Mouse (Mus musculus) mature B cell (primary cell): ENCODE data around the gene Ptbp2.

ENCODE experiments used
- in situ Hi-C: fragments of 300-500 bp; cut with MboI; formaldehyde crosslinking; loops from 2 replicates; pipeline ENCODE4 v1.14.3; 2019

The Ptbp2 gene

DNA sequence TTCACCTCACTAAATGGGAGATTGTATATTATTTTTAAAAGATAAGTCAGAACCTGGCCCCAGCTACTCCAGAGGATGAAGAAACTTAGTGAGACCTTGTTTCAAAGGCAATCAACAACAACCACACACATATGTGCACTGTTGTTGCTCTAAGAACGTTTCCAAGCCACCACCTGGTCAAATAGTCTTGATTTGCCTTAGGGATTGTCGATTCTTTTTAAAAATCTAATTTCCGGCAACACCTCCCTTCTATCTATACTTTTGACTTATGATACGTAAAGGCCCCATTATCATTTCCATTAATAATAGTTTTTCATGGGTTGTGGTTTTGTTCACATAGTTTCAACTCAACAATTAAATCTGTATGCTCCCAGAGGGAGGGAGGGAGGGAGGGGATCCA, at the start of gene Ptbp2:
Ptbp2 (minus strand) TSS at position 101 of the 400 bp plus-strand sequence.
- in situ Hi-C loops = no loop called here

DNA sequence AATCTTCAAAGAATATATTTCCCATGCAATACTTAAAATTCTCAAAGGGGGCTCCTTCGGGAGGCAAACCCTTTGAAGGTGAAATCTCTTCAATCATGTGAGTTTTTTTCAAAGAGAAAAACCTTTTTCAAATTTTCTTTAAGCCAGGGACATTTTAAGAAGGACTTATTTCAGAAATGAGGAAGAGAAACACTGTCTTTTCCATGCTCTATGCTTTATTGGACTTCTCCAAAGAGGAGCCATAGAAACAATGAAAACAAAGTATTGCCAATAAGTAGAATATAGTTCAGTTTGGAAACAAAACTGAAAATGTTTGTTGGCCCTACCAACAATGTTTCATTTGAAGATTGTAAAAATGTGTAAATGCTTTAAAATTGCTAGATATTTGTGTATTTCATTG, 30.4 kb upstream of the Ptbp2 start:
- in situ Hi-C loops = no loop called here

DNA sequence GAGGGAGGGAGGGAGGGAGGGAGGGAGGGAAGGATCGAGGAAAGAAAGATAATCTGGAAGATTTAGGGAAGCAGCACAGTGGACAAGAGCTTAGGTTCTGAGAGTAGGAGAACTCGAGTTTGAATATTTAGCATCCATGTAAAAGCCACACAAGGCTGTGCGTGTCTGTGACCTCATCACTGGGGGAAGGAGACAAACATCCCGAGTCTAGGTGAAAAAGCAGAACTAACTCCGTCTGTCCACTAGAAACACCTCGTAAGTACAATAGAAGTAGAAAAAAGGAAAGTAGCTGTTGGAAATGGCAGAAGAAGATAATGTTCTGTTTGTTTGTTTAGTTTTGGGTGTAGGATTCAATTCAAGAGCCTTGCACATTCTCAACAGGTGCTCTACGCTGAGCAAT, 21.9 kb upstream of the Ptbp2 start:
- in situ Hi-C loops = no loop called here

DNA sequence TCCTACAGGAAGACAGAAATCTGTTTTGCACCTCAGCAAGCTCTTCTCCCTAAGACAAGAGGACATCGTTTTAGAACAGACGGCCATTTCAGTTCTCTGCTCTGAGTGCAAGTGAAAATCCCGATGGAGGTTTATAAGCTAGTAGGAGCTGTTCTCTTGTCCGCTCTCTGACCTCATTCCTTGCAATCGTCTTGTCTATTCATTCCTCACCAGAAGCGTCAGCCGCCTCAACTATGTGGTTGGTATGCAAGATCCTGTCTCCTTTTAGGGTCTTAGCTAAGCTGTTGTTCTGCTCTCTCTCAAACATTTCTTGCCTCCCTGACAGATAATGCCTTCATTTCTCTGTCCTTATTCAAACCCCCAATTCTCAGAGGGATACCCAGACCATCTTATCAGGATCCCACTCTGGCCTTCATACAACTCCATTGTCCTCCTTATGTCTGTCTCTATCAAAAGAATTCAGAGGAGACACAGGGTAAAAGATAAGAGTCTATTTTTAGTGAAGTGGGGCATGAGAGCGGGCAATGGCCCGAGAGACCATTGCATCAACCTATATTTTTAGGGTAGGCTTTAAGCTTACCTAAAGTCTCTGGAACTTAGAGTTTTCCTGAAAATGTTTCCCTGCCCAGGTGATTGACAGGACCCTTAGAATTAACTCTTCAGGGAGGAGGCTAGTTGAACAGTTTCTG, 10.6 kb upstream of the Ptbp2 start:
- in situ Hi-C loops = no loop called here

DNA sequence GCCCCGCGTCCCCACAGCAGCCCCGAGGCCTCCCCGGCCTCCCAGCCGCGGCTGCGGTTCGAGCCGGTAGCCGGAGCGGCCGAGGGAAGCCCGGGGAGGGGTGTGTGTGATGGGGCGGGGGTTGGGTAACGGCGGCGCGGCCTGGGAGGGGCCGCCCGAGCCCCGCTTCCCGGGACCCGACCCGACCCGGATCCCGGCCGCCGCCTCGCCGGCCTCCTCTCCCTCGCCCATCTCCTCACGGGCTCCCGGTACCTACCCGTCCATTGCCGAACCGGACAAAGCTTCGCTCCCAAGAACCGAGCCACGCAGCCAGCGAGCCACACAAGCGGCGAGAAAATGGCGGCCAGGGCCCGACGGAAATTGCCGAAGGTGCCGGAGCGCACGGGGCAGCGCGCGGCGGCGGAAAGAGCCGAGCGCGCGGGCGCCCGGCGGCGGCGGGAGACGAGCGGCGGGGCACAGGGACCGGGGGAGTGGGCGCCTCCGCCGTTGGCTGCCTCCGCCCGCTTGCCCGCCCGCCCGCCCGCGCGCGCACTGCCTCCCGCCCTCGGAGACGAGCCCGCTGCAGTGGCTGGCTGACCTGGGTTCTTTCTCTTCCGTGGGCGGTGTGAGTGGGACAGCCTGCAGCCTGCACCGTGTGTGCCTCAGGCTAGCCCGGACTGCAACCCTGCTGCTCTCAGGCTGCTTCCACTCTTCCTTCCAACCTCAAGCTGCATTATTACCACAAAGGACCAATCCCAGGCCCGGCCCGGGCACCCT, 1.1 kb downstream of the Ptbp2 start:
- in situ Hi-C loops = no loop called here

DNA sequence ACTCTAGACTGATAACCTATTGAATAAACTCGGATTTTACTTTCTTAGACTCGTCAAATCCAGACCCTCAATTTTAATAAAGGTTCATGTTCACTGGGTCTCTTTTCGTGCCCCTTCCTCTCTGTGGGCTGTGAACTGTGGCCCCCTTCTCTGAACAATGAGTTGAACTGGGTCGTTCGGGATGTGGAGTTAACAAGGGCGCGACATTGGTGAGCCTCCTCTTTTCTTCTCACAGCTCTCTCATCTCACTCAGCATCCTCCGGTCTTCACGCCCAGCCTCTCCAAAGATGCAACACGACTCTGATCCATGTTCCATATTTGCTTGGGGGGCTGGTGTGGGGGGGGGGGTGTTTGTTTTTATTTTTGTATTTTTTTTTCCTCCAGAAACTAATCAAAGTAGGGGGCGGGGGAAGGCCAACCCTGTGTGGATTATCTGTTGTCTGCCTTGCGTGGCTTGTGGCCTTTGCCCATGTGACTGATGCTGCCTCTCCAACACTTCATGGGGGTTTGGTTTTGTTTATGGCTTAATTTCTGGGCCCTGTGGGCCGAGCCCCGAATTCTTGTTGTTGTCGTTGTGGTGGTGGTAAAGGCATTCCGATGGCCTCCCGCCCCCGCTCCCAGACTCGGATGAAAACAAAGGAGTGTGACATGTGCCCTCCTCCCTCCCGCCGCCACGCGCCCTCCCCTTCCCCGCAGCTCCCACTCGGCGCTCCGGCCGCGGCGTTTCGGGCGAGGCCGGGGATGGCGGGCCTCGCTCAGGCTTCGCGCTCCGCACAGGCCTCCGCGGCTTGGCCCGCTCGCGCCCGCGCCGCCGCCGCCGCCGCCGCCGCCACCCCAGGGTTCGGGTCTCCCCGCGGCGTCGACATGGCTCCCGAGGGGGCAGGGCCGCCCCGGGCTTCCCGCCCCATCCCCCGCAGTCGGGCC, 2.0 kb downstream of the Ptbp2 start:
- in situ Hi-C loops = no loop called here

DNA sequence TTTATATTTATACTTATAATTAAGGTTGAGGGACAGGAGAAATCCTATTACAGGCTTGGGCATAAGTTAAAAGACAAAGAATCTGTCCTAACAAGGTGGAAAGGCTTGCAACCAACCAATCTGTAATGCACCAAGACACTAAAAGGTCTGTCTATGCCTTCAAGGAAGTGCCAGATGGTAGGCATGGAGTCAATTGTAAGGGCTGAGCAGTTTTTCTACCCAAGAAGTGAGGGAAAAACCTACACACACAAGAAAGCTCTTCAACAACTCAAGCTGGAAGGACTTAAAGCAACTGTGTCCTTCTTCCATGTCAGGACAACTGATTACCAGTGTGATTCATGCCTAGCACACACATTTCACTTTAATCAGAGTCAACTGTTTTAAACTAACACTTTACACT, 3.4 kb downstream of the Ptbp2 start:
- in situ Hi-C loops = no loop called here

DNA sequence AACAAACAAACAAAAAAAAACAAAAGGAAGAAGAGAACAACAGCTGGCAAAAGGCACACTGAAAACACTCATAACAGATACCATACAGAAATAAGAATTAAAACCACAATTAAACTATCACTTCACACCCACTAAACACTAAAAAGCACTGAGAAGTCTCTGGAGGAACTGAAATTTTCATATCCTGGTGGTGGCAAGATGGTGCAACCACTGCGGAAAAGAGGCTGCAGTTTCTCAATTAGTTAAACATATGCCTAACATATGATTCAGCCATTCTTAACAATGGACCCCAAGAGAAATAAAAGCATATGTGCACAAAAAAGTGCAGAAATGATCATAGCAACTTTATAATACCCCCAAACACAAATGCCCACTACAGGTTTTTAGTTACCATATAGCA, 5.0 kb downstream of the Ptbp2 start:
- in situ Hi-C loops = no loop called here

DNA sequence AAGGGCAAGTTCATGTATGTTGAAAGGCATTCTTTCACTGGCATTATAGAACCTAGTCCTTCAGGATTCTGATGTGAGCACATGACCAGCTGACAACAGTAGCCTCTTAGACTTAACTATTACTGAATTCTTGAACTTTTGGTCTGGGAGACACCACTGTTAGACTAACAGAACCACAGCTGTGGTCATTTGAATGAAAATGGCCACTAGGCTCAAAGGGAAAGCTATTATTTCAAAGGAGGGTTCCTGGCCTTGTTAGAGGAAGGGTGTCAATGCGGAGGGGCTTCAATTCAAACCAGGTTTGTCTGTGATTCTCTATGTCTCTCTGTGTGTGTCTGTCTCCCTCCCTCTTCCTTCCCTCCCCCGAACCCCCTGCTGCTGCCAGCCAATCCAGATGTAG, 5.8 kb downstream of the Ptbp2 start:
- in situ Hi-C loops = no loop called here

DNA sequence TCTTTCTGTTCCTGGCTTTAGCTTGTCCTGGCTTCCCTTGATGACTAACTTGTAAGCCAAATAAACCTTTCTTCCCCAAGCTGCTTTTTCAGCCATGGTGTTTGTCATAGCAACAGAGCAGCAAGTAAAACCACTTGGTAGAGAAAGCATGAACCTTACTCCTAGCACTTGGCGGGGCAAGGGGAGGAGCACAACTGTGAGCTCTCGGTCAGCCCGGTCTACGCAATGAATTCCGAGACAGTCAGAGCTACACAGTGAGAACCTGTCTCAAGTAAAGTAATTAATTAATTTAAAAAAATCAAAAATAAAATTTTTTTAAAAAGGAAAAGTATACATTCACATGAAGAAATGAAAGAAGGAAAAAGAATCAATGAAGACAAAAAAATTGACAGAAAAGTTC, 8.1 kb downstream of the Ptbp2 start:
- in situ Hi-C loops = no loop called here

DNA sequence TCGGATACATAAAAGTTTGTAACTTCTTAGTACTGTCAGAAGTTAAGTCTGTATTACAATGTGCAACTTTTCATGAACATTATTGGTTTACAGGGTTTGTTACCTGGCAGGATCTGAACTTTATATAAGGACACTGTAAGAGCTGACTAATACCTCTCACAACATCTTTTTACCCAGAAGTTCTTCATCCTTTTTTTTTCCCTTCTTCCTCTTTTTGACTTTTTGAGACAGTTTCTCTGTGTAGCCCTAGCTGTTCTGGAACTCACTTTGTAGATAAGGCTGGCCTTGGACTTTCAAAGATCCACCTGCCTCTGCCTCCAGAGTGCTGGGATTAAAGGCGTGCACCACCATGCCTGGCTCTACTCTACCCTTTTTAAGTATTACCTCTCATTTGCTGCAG, 11.5 kb downstream of the Ptbp2 start:
- in situ Hi-C loops = no loop called here

DNA sequence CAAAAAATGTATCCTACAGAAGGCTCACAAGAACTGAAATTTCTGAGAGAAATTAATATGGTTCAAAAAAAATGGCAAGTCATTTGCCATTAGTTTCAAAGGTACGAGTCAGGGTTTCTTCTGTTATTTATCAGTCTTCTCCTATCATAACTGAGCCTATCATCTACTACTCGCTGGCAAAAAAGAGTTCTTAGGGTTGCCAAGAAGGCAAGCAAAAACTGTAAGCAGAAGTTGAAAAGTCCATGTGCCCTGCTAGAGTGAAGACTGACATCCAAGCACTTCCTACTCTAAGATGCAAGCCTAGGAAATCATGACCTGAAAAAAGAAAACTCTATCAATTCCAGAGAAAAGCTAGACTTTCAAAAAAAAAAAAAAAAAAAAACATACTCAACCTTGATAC, 20.5 kb downstream of the Ptbp2 start:
- in situ Hi-C loops = no loop called here

DNA sequence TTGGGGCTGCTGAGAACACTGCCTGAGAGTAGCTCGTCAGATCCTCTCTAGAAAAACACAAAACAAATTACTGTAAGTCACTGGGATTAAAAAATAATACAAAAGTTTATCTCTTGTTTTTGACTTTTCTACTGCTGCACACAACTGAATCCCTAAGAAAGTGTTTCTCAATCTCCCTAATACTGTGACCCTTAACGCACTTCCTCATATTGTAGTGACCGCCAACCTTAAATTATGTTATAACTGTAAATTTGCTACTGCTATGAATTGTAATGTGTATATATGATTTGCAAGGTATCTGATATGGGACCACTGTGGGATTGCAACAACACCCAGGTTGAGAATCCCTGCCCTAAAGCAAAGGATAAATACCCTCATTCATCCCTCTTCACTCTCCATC, 22.5 kb downstream of the Ptbp2 start:
- in situ Hi-C loops = no loop called here

DNA sequence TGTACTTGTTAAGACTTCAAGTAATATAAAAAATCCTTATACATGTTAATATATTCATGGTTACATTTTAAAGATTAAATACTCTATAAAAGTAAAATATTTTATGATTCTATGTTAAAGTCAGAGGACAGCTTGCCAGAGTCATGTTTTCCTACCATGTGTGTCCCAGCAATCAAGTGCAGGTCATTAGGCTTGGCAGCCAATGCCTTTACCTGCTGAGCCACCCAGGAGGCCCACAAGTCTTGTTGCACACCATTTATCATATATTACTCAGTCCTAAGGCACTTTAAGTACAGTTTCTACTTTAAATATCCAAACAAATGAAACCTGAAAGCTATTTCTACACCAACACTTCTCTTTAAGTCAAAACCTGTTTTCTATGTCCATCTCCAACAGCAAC, 30.5 kb downstream of the Ptbp2 start:
- in situ Hi-C loops = no loop called here

DNA sequence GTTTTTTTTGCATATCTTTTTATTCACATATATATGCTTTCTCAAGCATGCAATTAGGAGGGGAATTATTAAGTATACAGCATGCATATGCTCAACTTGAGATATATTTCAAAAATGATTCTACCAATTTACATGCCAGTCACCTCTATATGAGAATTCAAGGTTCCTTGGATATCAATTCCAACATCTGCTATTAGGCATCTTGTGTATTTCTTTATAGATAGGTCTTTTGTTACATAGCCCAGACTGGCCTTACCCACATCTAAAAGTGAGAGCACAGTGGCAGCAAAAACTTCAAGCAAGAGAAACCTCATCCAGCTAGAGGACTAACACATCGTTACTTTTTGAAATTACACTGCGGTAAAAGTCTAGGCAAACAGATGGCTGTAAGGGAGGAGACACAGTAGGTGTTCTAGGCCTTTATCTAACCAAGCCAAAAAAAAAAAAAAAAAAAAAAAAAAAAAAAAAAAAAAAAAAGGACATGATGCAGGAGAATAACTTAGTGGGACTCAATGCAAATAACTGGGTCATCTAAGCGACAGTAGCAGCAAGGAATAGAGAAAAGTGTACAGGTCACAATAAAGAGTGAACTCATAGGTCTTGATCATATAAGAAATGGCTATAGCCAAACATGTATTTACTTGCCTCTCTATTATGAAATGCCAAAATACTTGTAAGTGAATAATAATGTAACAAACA, 34.6 kb downstream of the Ptbp2 start:
- in situ Hi-C loops = no loop called here

DNA sequence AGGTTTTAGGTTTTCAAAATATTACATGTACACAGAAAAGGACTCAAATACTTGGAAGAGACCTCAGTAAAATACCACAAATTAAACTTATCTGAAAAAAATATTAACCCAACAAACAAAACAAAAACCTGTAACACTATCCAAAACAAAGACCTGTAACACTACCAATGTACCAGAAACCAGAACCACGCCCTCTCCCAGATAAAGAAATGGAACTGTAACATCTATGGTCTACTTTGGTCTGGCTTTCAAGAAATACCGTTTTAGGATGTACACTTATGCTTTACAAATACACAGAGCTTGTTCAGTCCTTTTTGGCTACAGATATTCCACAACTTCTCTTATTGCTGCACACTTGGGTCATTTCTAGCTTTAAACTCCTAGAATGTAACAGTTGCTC, 35.1 kb downstream of the Ptbp2 start:
- in situ Hi-C loops = no loop called here

DNA sequence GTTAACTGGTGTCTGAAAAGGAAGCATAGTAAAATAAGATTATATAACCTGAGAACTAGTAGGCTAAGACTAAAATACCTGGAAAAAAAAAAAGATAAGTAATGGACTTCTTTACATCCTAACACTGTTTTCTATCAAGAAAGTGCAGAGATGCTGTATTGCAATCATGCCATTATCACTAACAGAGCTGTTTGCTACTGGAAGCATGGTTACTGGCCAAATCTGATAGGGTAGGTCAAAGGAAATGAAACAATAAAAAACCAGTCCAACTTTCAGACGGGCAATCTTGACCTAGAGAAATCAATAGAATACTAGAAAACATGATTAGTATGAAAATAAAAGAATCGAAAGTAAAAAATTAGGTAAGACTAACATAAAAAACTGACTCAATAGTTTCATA, 37.6 kb downstream of the Ptbp2 start:
- in situ Hi-C loops = no loop called here

DNA sequence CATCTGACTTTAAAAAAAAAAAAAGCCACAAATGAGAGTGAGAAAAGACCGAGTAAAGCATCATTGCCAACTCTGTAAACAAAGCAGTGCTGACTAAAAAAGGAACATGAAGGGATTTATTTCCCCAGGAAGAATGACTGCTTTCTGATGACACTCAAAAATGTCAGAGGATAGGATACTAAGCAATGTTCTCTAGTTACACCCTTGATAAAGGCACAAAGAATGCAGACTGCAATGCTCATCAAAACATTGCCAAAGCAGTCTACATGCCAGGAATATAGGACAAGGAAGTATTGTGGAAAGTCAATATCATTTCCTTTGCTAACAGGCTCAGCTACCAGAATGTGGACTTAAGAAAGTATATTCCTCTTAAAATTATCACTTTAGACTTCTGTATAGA, 38.5 kb downstream of the Ptbp2 start:
- in situ Hi-C loops = no loop called here

DNA sequence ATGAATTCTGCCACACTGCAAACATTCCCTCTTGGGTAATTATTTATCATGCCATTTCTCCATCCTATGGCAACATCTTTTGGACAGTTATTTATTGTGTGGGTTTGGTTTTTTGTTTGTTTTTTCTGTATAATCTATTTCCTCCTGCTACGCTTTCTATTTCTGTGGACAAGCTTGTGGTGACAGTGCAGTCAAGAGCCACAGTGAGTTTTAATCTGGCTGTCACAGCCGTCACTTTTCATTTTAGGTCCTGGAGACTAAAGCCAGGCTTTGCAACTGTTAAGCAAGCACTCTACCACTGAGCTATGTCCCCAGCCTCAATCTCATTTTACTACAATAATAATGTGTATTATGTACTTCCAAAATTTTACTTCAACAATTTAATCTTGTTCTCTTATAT, 54.4 kb downstream of the Ptbp2 start:
- in situ Hi-C loops = no loop called here

DNA sequence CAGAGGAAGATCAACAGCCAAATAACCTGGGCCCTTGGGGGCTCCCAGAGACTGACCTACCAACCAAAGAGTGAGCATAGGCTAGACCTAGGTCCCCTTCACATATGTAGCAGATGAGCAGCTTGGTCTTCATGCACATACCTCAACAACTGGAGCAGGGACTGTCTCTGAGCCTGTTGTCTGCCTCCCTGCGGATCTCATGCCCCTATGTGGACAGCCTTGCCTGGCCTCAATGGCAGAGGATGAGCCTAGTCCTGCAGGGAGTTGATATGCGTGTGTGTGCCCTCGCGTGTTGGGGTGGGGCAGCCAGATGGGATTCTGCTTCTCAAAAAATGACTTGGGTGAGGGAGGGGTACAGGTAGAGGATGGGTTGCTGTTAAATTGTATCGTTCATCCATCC, 72.2 kb downstream of the Ptbp2 start:
- in situ Hi-C loops = no loop called here

DNA sequence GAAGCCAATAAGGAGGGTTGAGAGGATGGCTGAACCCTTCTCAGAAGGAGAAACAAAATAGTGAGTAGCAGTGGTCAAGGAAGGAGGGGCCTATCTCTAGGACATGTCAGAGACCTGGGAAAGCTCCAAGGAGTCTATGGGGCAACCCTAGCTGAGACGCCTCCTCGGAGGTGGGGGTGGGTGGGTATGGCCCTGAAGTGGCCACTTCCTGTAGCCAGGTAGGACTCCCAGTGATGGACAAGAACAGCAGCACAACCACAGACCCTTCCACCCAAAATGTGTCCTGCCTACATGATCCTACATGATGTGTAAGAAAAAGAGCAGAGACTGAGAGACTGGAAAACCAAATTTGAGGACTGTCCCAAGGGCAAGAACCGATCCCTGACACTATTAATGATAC, 72.8 kb downstream of the Ptbp2 start:
- in situ Hi-C loops = no loop called here

DNA sequence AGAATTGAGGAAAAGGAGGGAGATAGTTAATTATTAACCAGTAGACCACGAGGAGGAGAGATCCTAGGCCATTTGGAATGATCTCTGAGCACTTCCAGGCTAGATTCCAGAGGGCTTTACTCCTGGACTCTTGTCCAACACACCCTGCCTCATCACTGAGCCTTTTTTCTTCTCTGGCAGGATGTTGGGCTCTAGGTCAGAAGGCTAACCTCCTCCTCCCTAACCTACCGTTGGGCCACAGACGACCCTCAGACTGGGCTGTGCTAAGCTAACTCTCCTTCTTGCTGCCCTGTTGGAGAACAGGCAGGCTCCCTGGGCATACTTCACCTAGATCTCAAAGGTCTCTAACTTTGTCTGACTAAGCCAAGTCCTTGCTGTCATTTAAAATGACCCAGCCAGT, 82.8 kb downstream of the Ptbp2 start:
- in situ Hi-C loops = no loop called here
